Mouse (Mus musculus) liver, adult 2 months (tissue): ENCODE measurements around the gene Stard3nl.

Source experiments
- CTCF ChIP-seq: fragments of 200-500 bp; IDR thresholded peaks from 2 replicates; pipeline ENCODE4 v1.5.1; 2011; ENCODE audit warnings: low read depth, low read length, control low read depth
- POLR2A ChIP-seq: fragments of 200-500 bp; IDR thresholded peaks from 2 replicates; pipeline ENCODE4 v1.6.1; 2011; ENCODE audit warnings: low read length, control low read depth; ENCODE audit not compliant: insufficient read depth; ENCODE audit errors: extremely low read depth

GRCm38 (mm10) chr13:19393731-19394130 is 1.9 kb downstream of the Stard3nl start:
- TF ChIP-seq CTCF = no peak
- TF ChIP-seq POLR2A = no peak
